Mouse (Mus musculus): Measurements from ENCODE around the gene Aebp1. TPM values are rescaled to one million over a fixed set of nuclear protein-coding genes. Genes with fewer than 3 reads are reported as not detected.

Aebp1 gene
- polyA plus RNA-seq, 1 experiment: 14.0 TPM

- no peak for TF ChIP-seq POLR2A (IDR thresholded peaks at IDR 0.05; ENCODE audit: extremely low read depth, insufficient read depth, low read length)
- TF ChIP-seq CTCF (IDR thresholded peaks at IDR 0.05; ENCODE audit: extremely low read depth, insufficient read depth, low read length): no peak
- Histone ChIP-seq H3K4me3 (ENCODE audit: insufficient read depth, low read length) (no peak overlapping the region), H3K4me1 (ENCODE audit: control insufficient read depth, insufficient read depth, low read length) (no peaks in the 10 kb centered on the region), H3K27ac (ENCODE audit: insufficient read depth, low read length) (no peak overlapping the region)
Measured at GRCm38 (mm10) chr11:5913256-5913655, 51.5 kb downstream of the Aebp1 start.

- no peak for TF ChIP-seq CTCF (IDR thresholded peaks at IDR 0.05; ENCODE audit: extremely low read depth, insufficient read depth, low read length)
- Histone ChIP-seq H3K27ac (ENCODE audit: insufficient read depth, low read length) (no peak overlapping the region), H3K4me3 (ENCODE audit: insufficient read depth, low read length) (no peak overlapping the region), H3K4me1 (ENCODE audit: control insufficient read depth, insufficient read depth, low read length) (no peaks in the 10 kb centered on the region)
Measured at GRCm38 (mm10) chr11:5913936-5914335, 52.2 kb downstream of the Aebp1 start.

- TF ChIP-seq POLR2A (IDR thresholded peaks at IDR 0.05; ENCODE audit: extremely low read depth, insufficient read depth, low read length) (no peak), CTCF (IDR thresholded peaks at IDR 0.05; ENCODE audit: extremely low read depth, insufficient read depth, low read length) (no peak)
- Histone ChIP-seq H3K4me1 (ENCODE audit: control insufficient read depth, insufficient read depth, low read length) (no peaks in the 10 kb centered on the region), H3K27ac (ENCODE audit: insufficient read depth, low read length) (no peak overlapping the region)
Measured at GRCm38 (mm10) chr11:5914940-5915339, 53.2 kb downstream of the Aebp1 start.

GRCm38 (mm10) chr11:5915429-5916177 is 53.9 kb downstream of the Aebp1 start:
- no peak overlapping the region for H3K27ac ChIP-seq (ENCODE audit: insufficient read depth, low read length)
- TF ChIP-seq POLR2A (IDR thresholded peaks at IDR 0.05; ENCODE audit: extremely low read depth, insufficient read depth, low read length): no peak
- TF ChIP-seq CTCF (IDR thresholded peaks at IDR 0.05; ENCODE audit: extremely low read depth, insufficient read depth, low read length): no peak
- H3K4me1 ChIP-seq (ENCODE audit: control insufficient read depth, insufficient read depth, low read length): no peaks in the 10 kb centered on the region
- no peak overlapping the region for H3K4me3 ChIP-seq (ENCODE audit: insufficient read depth, low read length)

More at GRCm38 (mm10) chr11:5914940-5915339, 53.2 kb downstream of the Aebp1 start:
- no peak overlapping the region for H3K4me3 ChIP-seq (ENCODE audit: insufficient read depth, low read length)

- Histone ChIP-seq H3K4me3 (ENCODE audit: insufficient read depth, low read length) (no peak overlapping the region), H3K27ac (ENCODE audit: insufficient read depth, low read length) (no peak overlapping the region), H3K4me1 (ENCODE audit: control insufficient read depth, insufficient read depth, low read length) (no peaks in the 10 kb centered on the region)
- TF ChIP-seq CTCF (IDR thresholded peaks at IDR 0.05; ENCODE audit: extremely low read depth, insufficient read depth, low read length) (no peak), POLR2A (IDR thresholded peaks at IDR 0.05; ENCODE audit: extremely low read depth, insufficient read depth, low read length) (no peak)
Measured at GRCm38 (mm10) chr11:5916178-5916548, 54.4 kb downstream of the Aebp1 start.

- no peaks in the 10 kb centered on the region for H3K4me1 ChIP-seq (ENCODE audit: control insufficient read depth, insufficient read depth, low read length)
- TF ChIP-seq POLR2A (IDR thresholded peaks at IDR 0.05; ENCODE audit: extremely low read depth, insufficient read depth, low read length): no peak
- no peak for TF ChIP-seq CTCF (IDR thresholded peaks at IDR 0.05; ENCODE audit: extremely low read depth, insufficient read depth, low read length)
- H3K4me3 ChIP-seq (ENCODE audit: insufficient read depth, low read length): no peak overlapping the region
- no peak overlapping the region for H3K27ac ChIP-seq (ENCODE audit: insufficient read depth, low read length)
Measured at GRCm38 (mm10) chr11:5918111-5918510, 56.4 kb downstream of the Aebp1 start.

- no peaks in the 10 kb centered on the region for H3K4me1 ChIP-seq (ENCODE audit: control insufficient read depth, insufficient read depth, low read length)
- H3K27ac ChIP-seq (ENCODE audit: insufficient read depth, low read length): no peak overlapping the region
- TF ChIP-seq CTCF (IDR thresholded peaks at IDR 0.05; ENCODE audit: extremely low read depth, insufficient read depth, low read length) (no peak), POLR2A (IDR thresholded peaks at IDR 0.05; ENCODE audit: extremely low read depth, insufficient read depth, low read length) (no peak)
- no peak overlapping the region for H3K4me3 ChIP-seq (ENCODE audit: insufficient read depth, low read length)
Measured at GRCm38 (mm10) chr11:5919606-5920005, 57.9 kb downstream of the Aebp1 start.

GRCm38 (mm10) chr11:5920323-5920960 is 58.7 kb downstream of the Aebp1 start:
- Histone ChIP-seq H3K4me3 (ENCODE audit: insufficient read depth, low read length) (no peak overlapping the region), H3K4me1 (ENCODE audit: control insufficient read depth, insufficient read depth, low read length) (no peaks in the 10 kb centered on the region), H3K27ac (ENCODE audit: insufficient read depth, low read length) (no peak overlapping the region)
- TF ChIP-seq CTCF (IDR thresholded peaks at IDR 0.05; ENCODE audit: extremely low read depth, insufficient read depth, low read length): no peak
- no peak for TF ChIP-seq POLR2A (IDR thresholded peaks at IDR 0.05; ENCODE audit: extremely low read depth, insufficient read depth, low read length)

Other genes starting within 250 kb of the Aebp1 start
- gene Mrps24, start 146.3 kb upstream of the Aebp1 start, polyA plus RNA-seq (2012; rRNA removed): 96.6 and 109 TPM in 2 replicates
- 33.0 and 35.1 TPM in 2 replicates for gene Urgcp, start 99.6 kb upstream of the Aebp1 start, polyA plus RNA-seq (2012; rRNA removed)
- 78.1 and 82.8 TPM in 2 replicates for gene Dbnl, start 73.5 kb upstream of the Aebp1 start, polyA plus RNA-seq (2012; rRNA removed)
- gene Pgam2, start 58.2 kb upstream of the Aebp1 start, polyA plus RNA-seq (2012; rRNA removed): 7.7 and 12.4 TPM in 2 replicates
- 10.6 and 11.0 TPM in 2 replicates for gene Polm, start 23.9 kb upstream of the Aebp1 start, polyA plus RNA-seq (2012; rRNA removed)
- 26.2 and 26.3 TPM in 2 replicates for gene Pold2, start 16.3 kb downstream of the Aebp1 start, polyA plus RNA-seq (2012; rRNA removed)
- not detected in 2 replicates for gene Myl7, start 36.8 kb downstream of the Aebp1 start, polyA plus RNA-seq (2012; rRNA removed)
- 0.86 and 1.4 TPM in 2 replicates for gene Gck, start 88.1 kb downstream of the Aebp1 start, polyA plus RNA-seq (2012; rRNA removed)
- 64.7 and 65.3 TPM in 2 replicates for gene Ykt6, start 93.7 kb downstream of the Aebp1 start, polyA plus RNA-seq (2012; rRNA removed)
- 499 and 547 TPM in 2 replicates for gene Camk2b, start 204.4 kb downstream of the Aebp1 start, polyA plus RNA-seq (2012; rRNA removed)